Mouse (Mus musculus): ENCODE measurements around the gene Znhit1. TPM values are rescaled to one million over a fixed set of nuclear protein-coding genes. Genes with fewer than 3 reads are reported as not detected.
"Not testable (repeated sequence)": the region's sequence is repeated elsewhere in the genome, so short reads cannot be mapped to it uniquely, and the experiment has no call there.

Znhit1 gene
- polyA plus RNA-seq, 1 experiment from 2014 or later: 109 TPM

GRCm38 (mm10) chr5:136953015-136953414 lies 34.8 kb downstream of the Znhit1 start, which contains the start of gene Fis1:
Fis1 (plus strand) TSS chr5:136953275.
- peak within 1 kb of the TSS; percentile 79 for H3K4me2 ChIP-seq
- peaks cover 17% of the 10 kb centered on the region for H3K4me1 ChIP-seq (replicated peaks)
- peak within 1 kb of the TSS; percentile 64; the same call in 1 of the 2 replicates for H3K27ac ChIP-seq
- no peaks in the 10 kb centered on the region for H3K9me3 ChIP-seq
- H3K4me3 ChIP-seq (replicated peaks): peak within 1 kb of the TSS; percentile 74
- peak; percentile 95 for ATAC-seq (ENCODE audit: insufficient number of reproducible peaks, insufficient read depth, low FRiP score, low TSS enrichment, low read depth)
- H3K9ac ChIP-seq (replicated peaks): peak within 1 kb of the TSS; percentile 74
- WGBS: 0% methylated on average over 23 of the region's 23 CpGs
- peaks cover 10% of the 10 kb centered on the region; the same call in 1 of the 2 replicates for H3K36me3 ChIP-seq
- H3K27me3 ChIP-seq: no peaks in the 10 kb centered on the region

GRCm38 (mm10) chr5:136952153-136952552 lies 35.7 kb downstream of the Znhit1 start:
- Histone ChIP-seq H3K4me1 (replicated peaks) (peaks cover 17% of the 10 kb centered on the region), H3K4me2 (peak overlapping the region; percentile 79; the same call in 1 of the 2 replicates), H3K36me3 (peaks cover 7% of the 10 kb centered on the region; the same call in 1 of the 2 replicates), H3K27ac (no peak overlapping the region), H3K9me3 (no peaks in the 10 kb centered on the region), H3K9ac (replicated peaks) (no peak overlapping the region), H3K4me3 (replicated peaks) (no peak overlapping the region), H3K27me3 (no peaks in the 10 kb centered on the region)
- no peak for ATAC-seq (ENCODE audit: insufficient number of reproducible peaks, insufficient read depth, low FRiP score, low TSS enrichment, low read depth)
- 73% methylated on average over 4 of the region's 4 CpGs for WGBS

- no peaks in the 10 kb centered on the region for H3K9me3 ChIP-seq
- ATAC-seq (ENCODE audit: insufficient number of reproducible peaks, insufficient read depth, low FRiP score, low TSS enrichment, low read depth): no peak
- no peak overlapping the region for H3K4me3 ChIP-seq (replicated peaks)
- peaks cover 14% of the 10 kb centered on the region for H3K4me1 ChIP-seq (replicated peaks)
- no peak overlapping the region for H3K27ac ChIP-seq
- H3K36me3 ChIP-seq: no peaks in the 10 kb centered on the region
- no peak overlapping the region for H3K9ac ChIP-seq (replicated peaks)
- WGBS: 90% methylated on average over 6 of the region's 6 CpGs
- H3K27me3 ChIP-seq: no peaks in the 10 kb centered on the region
- H3K4me2 ChIP-seq: no peak overlapping the region
Measured at GRCm38 (mm10) chr5:136950521-136950920, 37.3 kb downstream of the Znhit1 start.

GRCm38 (mm10) chr5:136949551-136950336 lies 38.1 kb downstream of the Znhit1 start:
- not testable (repeated sequence) for H3K36me3 ChIP-seq; H3K27ac ChIP-seq; H3K9me3 ChIP-seq; H3K4me2 ChIP-seq; H3K9ac ChIP-seq (replicated peaks); H3K27me3 ChIP-seq; ATAC-seq (ENCODE audit: insufficient number of reproducible peaks, insufficient read depth, low FRiP score, low TSS enrichment, low read depth); H3K4me3 ChIP-seq (replicated peaks)
- 82% methylated on average over 14 of the region's 14 CpGs for WGBS
- H3K4me1 ChIP-seq (replicated peaks): peaks cover 12% of the 10 kb centered on the region

GRCm38 (mm10) chr5:136947874-136948273 lies 39.9 kb downstream of the Znhit1 start:
- Histone ChIP-seq H3K27me3 (no peaks in the 10 kb centered on the region), H3K9ac (replicated peaks) (no peak overlapping the region), H3K9me3 (no peaks in the 10 kb centered on the region), H3K4me1 (replicated peaks) (0 out of 2 replicates have a peak, but pooled peaks cover 4% of the 10 kb centered on the region), H3K36me3 (no peaks in the 10 kb centered on the region), H3K4me2 (no peak overlapping the region), H3K27ac (no peak overlapping the region), H3K4me3 (replicated peaks) (no peak overlapping the region)
- ATAC-seq (ENCODE audit: insufficient number of reproducible peaks, insufficient read depth, low FRiP score, low TSS enrichment, low read depth): no peak

GRCm38 (mm10) chr5:136945084-136945483 lies 42.7 kb downstream of the Znhit1 start:
- H3K9ac ChIP-seq (replicated peaks): no peak overlapping the region
- H3K4me2 ChIP-seq: no peak overlapping the region
- H3K4me1 ChIP-seq (replicated peaks): no peaks in the 10 kb centered on the region
- no peak overlapping the region for H3K4me3 ChIP-seq (replicated peaks)
- 78% methylated on average over 12 of the region's 12 CpGs for WGBS
- no peaks in the 10 kb centered on the region for H3K36me3 ChIP-seq
- H3K27ac ChIP-seq: no peak overlapping the region
- no peak for ATAC-seq (ENCODE audit: insufficient number of reproducible peaks, insufficient read depth, low FRiP score, low TSS enrichment, low read depth)
- H3K9me3 ChIP-seq: no peaks in the 10 kb centered on the region
- no peaks in the 10 kb centered on the region for H3K27me3 ChIP-seq

GRCm38 (mm10) chr5:136943382-136943781 lies 44.4 kb downstream of the Znhit1 start:
- Histone ChIP-seq H3K27ac (no peak overlapping the region), H3K4me3 (replicated peaks) (no peak overlapping the region), H3K4me1 (replicated peaks) (no peaks in the 10 kb centered on the region), H3K36me3 (no peaks in the 10 kb centered on the region), H3K27me3 (no peaks in the 10 kb centered on the region), H3K4me2 (no peak overlapping the region), H3K9me3 (no peaks in the 10 kb centered on the region), H3K9ac (replicated peaks) (no peak overlapping the region)
- 79% methylated on average over 2 of the region's 2 CpGs for WGBS
- no peak for ATAC-seq (ENCODE audit: insufficient number of reproducible peaks, insufficient read depth, low FRiP score, low TSS enrichment, low read depth)

GRCm38 (mm10) chr5:136942781-136943180 lies 45.0 kb downstream of the Znhit1 start:
- Histone ChIP-seq H3K9me3 (no peaks in the 10 kb centered on the region), H3K4me2 (no peak overlapping the region), H3K9ac (replicated peaks) (no peak overlapping the region), H3K4me1 (replicated peaks) (no peaks in the 10 kb centered on the region), H3K27ac (no peak overlapping the region), H3K4me3 (replicated peaks) (no peak overlapping the region), H3K36me3 (no peaks in the 10 kb centered on the region), H3K27me3 (no peaks in the 10 kb centered on the region)
- ATAC-seq (ENCODE audit: insufficient number of reproducible peaks, insufficient read depth, low FRiP score, low TSS enrichment, low read depth): no peak
- WGBS: 84% methylated on average over 3 of the region's 3 CpGs

- Histone ChIP-seq H3K9me3 (no peaks in the 10 kb centered on the region), H3K9ac (replicated peaks) (no peak overlapping the region), H3K4me1 (replicated peaks) (no peaks in the 10 kb centered on the region), H3K4me3 (replicated peaks) (no peak overlapping the region), H3K27ac (no peak overlapping the region), H3K4me2 (no peak overlapping the region), H3K36me3 (no peaks in the 10 kb centered on the region), H3K27me3 (no peaks in the 10 kb centered on the region)
- WGBS: 83% methylated on average over 12 of the region's 12 CpGs
- ATAC-seq (ENCODE audit: insufficient number of reproducible peaks, insufficient read depth, low FRiP score, low TSS enrichment, low read depth): no peak
Measured at GRCm38 (mm10) chr5:136940845-136941560, 46.8 kb downstream of the Znhit1 start.

- not testable (repeated sequence) for H3K4me1 ChIP-seq (replicated peaks); H3K9ac ChIP-seq (replicated peaks); H3K36me3 ChIP-seq; H3K4me2 ChIP-seq; H3K9me3 ChIP-seq; ATAC-seq (ENCODE audit: insufficient number of reproducible peaks, insufficient read depth, low FRiP score, low TSS enrichment, low read depth); H3K4me3 ChIP-seq (replicated peaks); H3K27me3 ChIP-seq; H3K27ac ChIP-seq
- 82% methylated on average over 6 of the region's 6 CpGs for WGBS
Measured at GRCm38 (mm10) chr5:136940029-136940428, 47.8 kb downstream of the Znhit1 start.

- 61% methylated on average over 7 of the region's 7 CpGs for WGBS
- Histone ChIP-seq H3K4me1 (replicated peaks) (no peaks in the 10 kb centered on the region), H3K4me3 (replicated peaks) (no peak overlapping the region), H3K36me3 (no peaks in the 10 kb centered on the region), H3K9me3 (no peaks in the 10 kb centered on the region), H3K27me3 (no peaks in the 10 kb centered on the region), H3K4me2 (no peak overlapping the region), H3K9ac (replicated peaks) (no peak overlapping the region), H3K27ac (no peak overlapping the region)
- ATAC-seq (ENCODE audit: insufficient number of reproducible peaks, insufficient read depth, low FRiP score, low TSS enrichment, low read depth): no peak
Measured at GRCm38 (mm10) chr5:136939284-136939683, 48.5 kb downstream of the Znhit1 start.
